Mouse (Mus musculus) intestine, embryonic 16.5 days (tissue): Measurements from ENCODE around the gene Aqp7. TPM values are rescaled to one million over a fixed set of nuclear protein-coding genes. Genes with fewer than 3 reads are reported as not detected.

Experiments used
- ATAC-seq: fragments of 200-750 bp; cut with Nextera tagmentation; 2 replicates; pipeline ENCODE4 v1.8.0; 2017; ENCODE audit warnings: moderate TSS enrichment, moderate library complexity
- H3K27ac ChIP-seq: fragments of 300-500 bp; sonication (generic); 2 replicates; pipeline ENCODE4 v1.5.1; 2014; ENCODE audit warnings: mild to moderate bottlenecking, low read length
- H3K27me3 ChIP-seq: fragments of 300-500 bp; sonication (generic); replicated peaks from 2 replicates; pipeline ENCODE4 v1.6.1; 2014; ENCODE audit warnings: low read length, control low read depth, mixed read lengths; ENCODE audit not compliant: control insufficient read depth, insufficient read depth
- H3K36me3 ChIP-seq: fragments of 300-500 bp; sonication (generic); 2 replicates; pipeline ENCODE4 v1.6.1; 2014; ENCODE audit warnings: low read length, control low read depth; ENCODE audit not compliant: control insufficient read depth, insufficient read depth
- H3K4me1 ChIP-seq: fragments of 300-500 bp; sonication (generic); 2 replicates; pipeline ENCODE4 v1.6.1; 2014; ENCODE audit warnings: low read length, control low read depth, mixed read lengths; ENCODE audit not compliant: control insufficient read depth, insufficient read depth
- H3K4me2 ChIP-seq: fragments of 300-500 bp; sonication (generic); 2 replicates; pipeline ENCODE4 v1.6.1; 2014; ENCODE audit warnings: low read depth, low read length, control low read depth
- H3K4me3 ChIP-seq: fragments of 300-500 bp; sonication (generic); 2 replicates; pipeline ENCODE4 v1.5.1; 2014; ENCODE audit warnings: mild to moderate bottlenecking, low read length
- H3K9ac ChIP-seq: fragments of 300-500 bp; sonication (generic); 2 replicates; pipeline ENCODE4 v1.6.1; 2014; ENCODE audit warnings: low read depth, low read length
- H3K9me3 ChIP-seq: fragments of 300-500 bp; sonication (generic); 2 replicates; pipeline ENCODE4 v1.6.1; 2016; ENCODE audit warnings: low read length, control low read depth; ENCODE audit not compliant: control insufficient read depth
- WGBS: fragments of 180-500 bp; shearing (Covaris S2); extraction: QIAGEN DNeasy Blood & Tissue Kit; methylation state at CpG from one replicate; pipeline ENCODE4 v1.1.7; 2014; 5-methylcytosine and 5-hydroxymethylcytosine counted together
- polyA plus RNA-seq: library from polyadenylated mRNA; unstranded; fragments of >200 nt; fragmentation: Nextera tagmentation; extraction: Ambion mirVana; gene quantifications from 2 replicates; pipeline ENCODE4 v1.2.1, GENCODE M21; 2015

Gene Aqp7
- polyA plus RNA-seq, 1 experiment from 2014 or later = 0.56 TPM

- no peak overlapping the region for H3K4me2 ChIP-seq
- no peaks in the 10 kb centered on the region for H3K36me3 ChIP-seq
- no peak overlapping the region for H3K27ac ChIP-seq
- no peaks in the 10 kb centered on the region for H3K9me3 ChIP-seq
- no peaks in the 10 kb centered on the region for H3K4me1 ChIP-seq
- no peak for ATAC-seq
- H3K9ac ChIP-seq = no peak overlapping the region
- H3K27me3 ChIP-seq = no peaks in the 10 kb centered on the region
- WGBS = 86% methylated on average over 4 of the region's 4 CpGs
- H3K4me3 ChIP-seq = no peak overlapping the region
Measured at GRCm38 (mm10) chr4:41065196-41065595, 17.3 kb upstream of the Aqp7 start.

DNA sequence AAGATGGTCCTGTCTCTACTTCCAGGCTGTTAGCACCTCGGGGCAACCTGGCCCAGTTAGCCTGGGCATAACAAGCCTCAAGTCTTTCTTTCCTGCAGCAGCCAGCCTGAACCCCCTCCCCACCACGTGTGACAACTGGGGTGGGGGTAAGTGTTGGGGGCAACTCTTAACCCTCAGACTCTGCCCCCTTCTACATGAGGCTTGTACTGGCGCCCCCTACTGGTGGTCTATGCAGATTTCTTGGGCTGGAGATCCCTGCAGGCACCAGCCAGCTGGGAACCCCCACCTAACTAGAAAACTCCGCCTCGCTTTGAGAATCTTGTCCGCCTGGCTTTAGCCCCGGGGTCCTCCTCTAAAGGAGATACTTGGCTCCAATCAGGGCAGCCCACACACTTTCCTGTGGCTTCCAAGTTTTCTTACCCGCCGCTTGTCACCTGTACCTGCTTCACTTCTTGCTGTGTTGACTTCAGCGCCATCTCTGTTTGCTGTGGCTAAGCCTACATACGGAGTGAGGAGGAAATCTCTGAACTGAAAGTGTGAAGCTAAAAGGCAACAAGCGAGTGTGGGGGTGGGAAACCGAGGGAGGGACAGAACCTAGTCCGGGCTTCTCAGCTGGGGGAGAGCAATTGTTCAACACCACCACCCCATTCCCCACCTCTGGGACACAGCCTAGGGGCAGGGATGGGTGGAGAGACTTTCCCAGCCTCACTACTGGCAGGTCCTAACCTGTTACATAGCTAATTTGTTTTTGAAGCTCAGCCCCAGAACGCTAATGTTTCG is 16.1 kb upstream of the Aqp7 start:
- Histone ChIP-seq H3K9me3 (no peaks in the 10 kb centered on the region), H3K4me1 (no peaks in the 10 kb centered on the region), H3K27me3 (no peaks in the 10 kb centered on the region), H3K4me2 (peak overlapping the region; percentile 40), H3K9ac (no peak overlapping the region), H3K4me3 (peak overlapping the region; percentile 20; the same call in 1 of the 2 replicates), H3K36me3 (no peaks in the 10 kb centered on the region), H3K27ac (no peak overlapping the region)
- ATAC-seq = peak; percentile 42; the same call in 1 of the 2 replicates
- 16% methylated on average over 16 of the region's 16 CpGs for WGBS

GRCm38 (mm10) chr4:41063351-41063750 is 15.4 kb upstream of the Aqp7 start:
- 56% methylated on average over 3 of the region's 3 CpGs for WGBS
- no peak overlapping the region for H3K9ac ChIP-seq

DNA sequence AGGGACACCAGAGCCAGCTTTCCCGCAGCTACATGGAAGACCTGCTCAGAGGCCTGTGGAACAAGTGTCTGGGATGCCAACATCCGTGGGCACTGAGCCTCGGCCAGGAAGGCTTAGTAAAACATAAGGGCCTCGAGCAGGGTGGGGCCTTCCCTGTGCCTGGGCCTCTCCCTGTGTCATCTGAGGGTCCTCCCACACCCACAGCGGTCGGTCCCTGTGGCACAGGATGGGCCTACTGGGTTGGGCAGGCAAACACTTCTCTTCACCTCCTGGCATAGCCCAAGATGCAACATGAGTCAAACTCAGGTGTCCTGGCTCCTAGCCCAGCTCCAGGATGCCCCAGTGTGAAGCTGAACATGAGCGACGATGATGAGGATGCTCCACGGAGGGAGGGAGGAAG is 9.4 kb upstream of the Aqp7 start:
- peaks cover 10% of the 10 kb centered on the region; the same call in 1 of the 2 replicates for H3K4me1 ChIP-seq
- no peak overlapping the region for H3K4me2 ChIP-seq
- no peak overlapping the region for H3K27ac ChIP-seq
- no peak for ATAC-seq
- no peaks in the 10 kb centered on the region for H3K36me3 ChIP-seq
- H3K9me3 ChIP-seq = no peaks in the 10 kb centered on the region
- H3K4me3 ChIP-seq = no peak overlapping the region
- 58% methylated on average over 9 of the region's 9 CpGs for WGBS
- H3K9ac ChIP-seq = no peak overlapping the region
- no peaks in the 10 kb centered on the region for H3K27me3 ChIP-seq

More at GRCm38 (mm10) chr4:41063351-41063750, 15.4 kb upstream of the Aqp7 start:
- H3K4me1 ChIP-seq = no peaks in the 10 kb centered on the region
- H3K9me3 ChIP-seq = no peaks in the 10 kb centered on the region
- no peak for ATAC-seq
- H3K4me3 ChIP-seq = no peak overlapping the region
- H3K36me3 ChIP-seq = no peaks in the 10 kb centered on the region
- H3K4me2 ChIP-seq = no peak overlapping the region
- H3K27ac ChIP-seq = no peak overlapping the region
- no peaks in the 10 kb centered on the region for H3K27me3 ChIP-seq

DNA sequence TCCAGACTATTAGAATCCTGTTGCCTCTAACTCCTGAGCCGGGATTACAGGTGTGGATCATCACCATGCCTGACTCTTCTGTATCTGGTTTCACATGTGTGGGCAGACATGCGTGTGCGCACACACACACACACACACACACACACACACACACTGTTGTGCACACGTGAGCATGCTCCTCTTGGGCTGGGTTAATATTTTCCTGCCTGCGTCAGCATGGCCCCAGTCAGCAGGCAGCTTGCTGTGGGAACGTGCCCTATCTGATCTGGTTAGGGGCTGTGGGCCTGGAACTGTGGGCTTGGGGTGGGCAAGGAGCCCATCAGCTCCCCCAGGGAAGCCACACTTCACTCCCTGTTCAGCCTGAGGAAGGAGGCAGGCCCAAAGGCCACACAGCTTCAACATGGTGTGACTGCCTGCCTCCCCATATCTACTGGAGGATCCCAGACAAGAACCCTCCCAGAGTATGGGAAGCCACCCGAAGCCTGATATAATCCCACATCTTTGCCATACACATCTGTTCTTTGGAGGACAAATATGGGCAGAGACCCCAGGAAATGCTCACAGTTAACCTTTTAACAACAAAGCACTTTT is 8.9 kb upstream of the Aqp7 start:
- H3K27ac ChIP-seq = no peak overlapping the region
- H3K9me3 ChIP-seq = no peaks in the 10 kb centered on the region
- no peak overlapping the region for H3K4me2 ChIP-seq
- no peaks in the 10 kb centered on the region for H3K36me3 ChIP-seq
- no peaks in the 10 kb centered on the region for H3K27me3 ChIP-seq
- no peak overlapping the region for H3K9ac ChIP-seq
- ATAC-seq = 0 out of 2 replicates have a peak, but pooled peaks have one; percentile 22
- no peak overlapping the region for H3K4me3 ChIP-seq
- WGBS = 51% methylated on average over 7 of the region's 7 CpGs
- peaks cover 10% of the 10 kb centered on the region; the same call in 1 of the 2 replicates for H3K4me1 ChIP-seq

GRCm38 (mm10) chr4:41056253-41056652 is 8.3 kb upstream of the Aqp7 start:
- ATAC-seq = peak; percentile 22; the same call in 1 of the 2 replicates
- no peak overlapping the region for H3K27ac ChIP-seq
- H3K9me3 ChIP-seq = no peaks in the 10 kb centered on the region
- H3K4me1 ChIP-seq = peaks cover 10% of the 10 kb centered on the region; the same call in 1 of the 2 replicates
- H3K36me3 ChIP-seq = no peaks in the 10 kb centered on the region
- 27% methylated on average over 1 of the region's 1 CpGs for WGBS
- no peak overlapping the region for H3K9ac ChIP-seq
- no peak overlapping the region for H3K4me3 ChIP-seq
- H3K27me3 ChIP-seq = no peaks in the 10 kb centered on the region
- no peak overlapping the region for H3K4me2 ChIP-seq

DNA sequence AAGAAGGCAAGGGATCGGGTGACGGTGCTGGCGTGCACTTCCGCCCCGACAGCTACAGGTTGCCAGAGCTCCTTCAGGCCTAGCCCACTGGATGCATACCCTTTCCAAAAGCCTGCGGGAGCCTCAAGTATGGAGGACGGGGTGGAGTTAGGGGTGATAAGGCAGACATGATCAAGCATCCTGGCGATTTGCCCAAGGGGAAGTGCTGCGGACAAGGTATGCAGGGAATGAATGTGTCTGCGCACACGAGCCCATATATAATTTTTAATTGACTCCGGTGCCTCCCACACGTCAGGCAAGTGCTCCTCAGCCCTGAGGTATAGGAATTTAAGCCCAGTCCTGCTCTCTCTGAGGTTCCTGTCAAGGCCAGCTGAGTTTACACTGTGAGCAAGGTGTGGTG is 7.2 kb upstream of the Aqp7 start:
- Histone ChIP-seq H3K36me3 (no peaks in the 10 kb centered on the region), H3K4me1 (peaks cover 13% of the 10 kb centered on the region; the same call in 1 of the 2 replicates), H3K9me3 (no peaks in the 10 kb centered on the region), H3K4me3 (no peak overlapping the region), H3K4me2 (peak overlapping the region; percentile 18; the same call in 1 of the 2 replicates), H3K27me3 (no peaks in the 10 kb centered on the region), H3K27ac (peak overlapping the region; percentile 39), H3K9ac (no peak overlapping the region)
- WGBS = 61% methylated on average over 13 of the region's 13 CpGs
- ATAC-seq = peak; percentile 47

DNA sequence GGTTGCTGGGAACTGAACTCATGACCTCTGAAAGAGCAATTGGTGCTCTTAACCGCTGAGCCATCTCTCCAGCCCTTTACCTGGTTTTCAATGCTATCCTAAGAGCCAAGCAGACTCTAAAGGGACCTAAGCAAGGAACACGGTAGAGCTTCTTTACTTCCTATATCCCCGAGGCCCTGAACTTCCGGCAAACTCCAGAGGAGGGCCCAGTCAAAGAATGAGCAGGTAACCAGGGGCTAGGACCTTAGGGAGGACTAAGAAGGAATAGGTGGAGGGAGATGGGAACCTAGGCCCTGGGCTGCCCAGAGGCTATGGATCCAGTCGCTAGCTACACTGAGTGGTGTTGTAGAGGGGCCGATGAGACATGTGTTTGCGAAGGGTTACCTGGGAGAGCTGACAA is 3.8 kb upstream of the Aqp7 start:
- WGBS = 83% methylated on average over 7 of the region's 7 CpGs
- H3K9me3 ChIP-seq = no peaks in the 10 kb centered on the region
- 0 out of 2 replicates have a peak, but pooled peaks cover 9% of the 10 kb centered on the region for H3K4me1 ChIP-seq
- no peak for ATAC-seq
- no peaks in the 10 kb centered on the region for H3K27me3 ChIP-seq
- no peaks in the 10 kb centered on the region for H3K36me3 ChIP-seq
- no peak overlapping the region for H3K27ac ChIP-seq
- H3K9ac ChIP-seq = no peak overlapping the region
- H3K4me3 ChIP-seq = no peak overlapping the region
- no peak overlapping the region for H3K4me2 ChIP-seq

- 0 out of 2 replicates have a peak, but pooled peaks cover 9% of the 10 kb centered on the region for H3K4me1 ChIP-seq
- no peak overlapping the region for H3K4me3 ChIP-seq
- peak; percentile 59; the same call in 1 of the 2 replicates for ATAC-seq
- H3K27me3 ChIP-seq = no peaks in the 10 kb centered on the region
- 32% methylated on average over 16 of the region's 16 CpGs for WGBS
- H3K36me3 ChIP-seq = no peaks in the 10 kb centered on the region
- no peak overlapping the region for H3K9ac ChIP-seq
- no peak overlapping the region for H3K27ac ChIP-seq
- peak overlapping the region; percentile 40; the same call in 1 of the 2 replicates for H3K4me2 ChIP-seq
- no peaks in the 10 kb centered on the region for H3K9me3 ChIP-seq
Measured at GRCm38 (mm10) chr4:41050726-41051675, 3.1 kb upstream of the Aqp7 start.
